Mouse (Mus musculus) CD8-positive naive resting alpha-beta T cell, adult 57 days (primary cell): Measurements from ENCODE around the gene Guca1b. TPM values are rescaled to one million over a fixed set of nuclear protein-coding genes. Genes with fewer than 3 reads are reported as not detected.

ENCODE experiments used
- total RNA-seq: library from RNA; stranded (reverse); gene quantifications from one replicate; pipeline ENCODE4 v1.2.4, GENCODE M21; 2023

Gene Guca1b
- 3.9 TPM for total RNA-seq

GRCm38 (mm10) chr17:47385145-47385544 is at the start of gene Guca1b:
Gene Guca1b (plus strand): TSS chr17:47385393.

GRCm38 (mm10) chr17:47368401-47369086 is 16.6 kb upstream of the Guca1b start, which contains the start of gene Mrps10:
Gene Mrps10 (plus strand): TSS chr17:47368887.

GRCm38 (mm10) chr17:47400451-47400850 is 15.3 kb downstream of the Guca1b start, which contains the start of gene Guca1a:
Gene Guca1a (minus strand): TSS chr17:47400584.

GRCm38 (mm10) chr17:47436156-47436906 is 51.1 kb downstream of the Guca1b start, which contains the start of gene AI661453:
Gene AI661453 (plus strand): TSS chr17:47436615.

GRCm38 (mm10) chr17:47436907-47437547 is 51.8 kb downstream of the Guca1b start, which contains the start of gene 1700001C19Rik:
Gene 1700001C19Rik (minus strand): TSS chr17:47437376.

Other genes with a start within 250 kb of the Guca1b start
- gene Mrps10, start 16.5 kb upstream of the Guca1b start, total RNA-seq = 22.1 TPM
- not detected for gene Guca1a, start 15.2 kb downstream of the Guca1b start, total RNA-seq
- gene AI661453, start 51.2 kb downstream of the Guca1b start, total RNA-seq = 0.09 TPM
- gene 1700001C19Rik, start 52.0 kb downstream of the Guca1b start, total RNA-seq = not detected
- gene Taf8, start 116.9 kb downstream of the Guca1b start, total RNA-seq = 74.6 TPM
- 358 TPM for gene Ccnd3, start 119.7 kb downstream of the Guca1b start, total RNA-seq
- gene Bysl, start 226.1 kb downstream of the Guca1b start, total RNA-seq = 15.1 TPM
- gene Med20, start 226.2 kb downstream of the Guca1b start, total RNA-seq = 59.9 TPM
- 2.7 TPM for gene Gm20517, start 226.2 kb downstream of the Guca1b start, total RNA-seq
- 5.6 TPM for gene Usp49, start 245.3 kb downstream of the Guca1b start, total RNA-seq